Mouse (Mus musculus): ENCODE data around the gene 1520401A03Rik.

DNA sequence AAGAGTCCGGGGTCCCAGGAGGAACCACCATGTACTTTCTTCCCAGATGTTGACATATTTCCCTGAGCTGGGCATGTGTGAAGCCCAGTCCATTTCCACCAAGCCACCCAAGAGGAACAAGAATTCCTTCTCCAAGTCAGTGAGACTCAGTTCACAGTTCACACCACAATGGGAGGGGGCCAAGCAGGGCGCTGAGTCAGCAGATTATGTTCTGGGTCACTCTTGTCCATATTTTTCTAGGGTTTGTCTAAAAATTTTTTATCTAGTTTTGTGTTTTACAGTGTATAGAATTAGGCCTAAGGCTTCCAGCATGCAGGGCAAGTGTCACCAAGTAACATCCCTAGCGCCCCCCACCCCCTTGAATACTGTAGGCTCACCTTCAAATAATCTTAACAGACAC, 38.6 kb upstream of the 1520401A03Rik start:
- TF ChIP-seq CTCF (IDR thresholded peaks at IDR 0.05; ENCODE audit: low read depth, low read length) (no peak), GATA1 (IDR thresholded peaks at IDR 0.05; ENCODE audit: borderline replicate concordance, low read length) (no peak), POLR2AphosphoS5 (IDR thresholded peaks at IDR 0.05; ENCODE audit: insufficient replicate concordance, low read depth, low read length) (no peak), TAL1 (conservative IDR thresholded peaks at IDR 0.05; ENCODE audit: low read depth, low read length) (no peak), GATA2 (IDR thresholded peaks at IDR 0.05; ENCODE audit: borderline replicate concordance, low read depth, low read length) (no peak)

All from G1E (cell line).